Comparison of ENCODE assay signal across 12 mouse cellular contexts in the genomic region with DNA sequence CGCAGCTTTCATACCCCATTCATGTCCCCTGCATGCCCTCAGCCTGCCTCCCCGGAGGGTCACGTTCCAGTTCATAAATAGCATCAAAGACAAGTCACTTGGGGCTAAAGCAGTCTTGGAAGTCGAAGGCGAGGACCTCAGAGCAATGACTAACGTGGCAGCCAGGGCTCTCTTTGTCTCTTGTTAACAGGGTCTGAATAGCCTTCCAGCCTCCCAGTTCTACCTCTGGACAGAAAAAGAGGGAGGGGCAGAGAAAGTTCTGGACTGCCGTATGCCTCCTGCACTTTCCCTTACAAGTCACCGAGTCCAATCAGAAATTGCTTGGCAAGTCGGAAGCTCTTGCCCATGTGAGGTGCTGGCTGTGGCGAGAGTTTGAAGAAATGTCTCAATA. TPM values are rescaled to one million over a fixed set of nuclear protein-coding genes. Genes with fewer than 3 reads are reported as not detected.
A peak's percentile ranks its signal among the peaks of the same experiment; 100 is the strongest.
DNase-seq lines count a peak whose midpoint lies in the region; ATAC-seq and TF ChIP-seq lines count a peak whose summit lies in the region.
"Had no signal": no experiment of that assay in that cellular context is flagged by ENCODE, and none has a peak within 500 bp of the region (broad histone marks: within the 10 kb centered on the region; RNA-seq: fewer than 3 reads in every experiment).

No protein-coding gene starts in this region.

- H3K9ac ChIP-seq in lung, postnatal 0 days (replicated peaks; ENCODE audit: low read depth): no peak overlapping the region
- no peak overlapping the region for H3K9ac ChIP-seq in heart, embryonic 11.5 days (ENCODE audit: low read depth, low read length)

- no peaks in the 10 kb centered on the region for H3K9me3 ChIP-seq in lung, postnatal 0 days (ENCODE audit: low read length)
- H3K9me3 ChIP-seq in heart, embryonic 11.5 days (replicated peaks; ENCODE audit: control insufficient read depth, low read length): no peaks in the 10 kb centered on the region
- H3K9me3 ChIP-seq: G1E had no signal

- DNase-seq in lung, postnatal 0 days (ENCODE audit: low spot score): no peak
- no peak for DNase-seq in lung, postnatal 25 days (ENCODE audit: low spot score)
- peak; percentile 36 to 54 for DNase-seq in kidney, adult 8-10 months
- DNase-seq in retina, embryonic 14.5 days (ENCODE audit: low spot score): peak; percentile 43
- no peak for DNase-seq in c-Kit-positive CD71-positive TER-119-positive erythroid progenitor cells, embryonic 14.5 days (ENCODE audit: low spot score)
- no peak for DNase-seq in right cerebral cortex, postnatal 14 days
- DNase-seq in ovary, adult 18-20 months (ENCODE audit: low spot score): no peak
- DNase-seq: right cerebral cortex, postnatal 4 days; thymus, postnatal 36 days had no signal

- H3K27me3 ChIP-seq in lung, postnatal 0 days (replicated peaks; ENCODE audit: insufficient read depth, low read length): no peaks in the 10 kb centered on the region
- H3K27me3 ChIP-seq in heart, embryonic 11.5 days (ENCODE audit: control insufficient read depth, insufficient read depth, low read length): no peaks in the 10 kb centered on the region

- TF ChIP-seq EP300 in lung, postnatal 0 days (IDR thresholded peaks at IDR 0.05): no peak

- WGBS in lung, postnatal 0 days: 52% methylated on average over 10 of the region's 10 CpGs
- WGBS in heart, embryonic 11.5 days (ENCODE audit: insufficient replicate concordance): 44% methylated on average over 10 of the region's 10 CpGs

- TF ChIP-seq CTCF in lung, postnatal 0 days (IDR thresholded peaks at IDR 0.05): no peak

- H3K27ac ChIP-seq in lung, postnatal 0 days (ENCODE audit: low read length): no peak overlapping the region
- H3K27ac ChIP-seq in heart, embryonic 11.5 days (ENCODE audit: low read depth, low read length): peak overlapping the region; percentile 29
- H3K27ac ChIP-seq: macrophage had no signal

- H3K36me3 ChIP-seq in lung, postnatal 0 days (ENCODE audit: insufficient read depth, low read length): no peaks in the 10 kb centered on the region
- no peaks in the 10 kb centered on the region for H3K36me3 ChIP-seq in heart, embryonic 11.5 days (ENCODE audit: control insufficient read depth, insufficient read depth, low read length)
- H3K36me3 ChIP-seq: G1E had no signal

- H3K4me2 ChIP-seq in lung, postnatal 0 days (replicated peaks; ENCODE audit: low read depth, low read length): 0 out of 2 replicates have a peak overlapping the region, but pooled peaks have one; percentile 3
- peak overlapping the region; percentile 45 for H3K4me2 ChIP-seq in heart, embryonic 11.5 days

- no peak; the same call in 1 of the 2 replicates for ATAC-seq in lung, postnatal 0 days
- no peak for ATAC-seq in heart, embryonic 11.5 days (replicated peaks; ENCODE audit: insufficient number of reproducible peaks, low FRiP score, low TSS enrichment)

- H3K4me3 ChIP-seq in lung, postnatal 0 days (ENCODE audit: low read depth, low read length): no peak overlapping the region
- no peak overlapping the region for H3K4me3 ChIP-seq in heart, embryonic 11.5 days (ENCODE audit: low read depth, low read length)

- H3K4me1 ChIP-seq in lung, postnatal 0 days (ENCODE audit: insufficient read depth, low read depth, low read length): no peaks in the 10 kb centered on the region
- peaks cover 13% of the 10 kb centered on the region for H3K4me1 ChIP-seq in heart, embryonic 11.5 days (ENCODE audit: control insufficient read depth, insufficient read depth, low read length)

RNA-seq across cellular contexts. Expression of a gene that starts 47.4 kb away (rescaled TPM):
- 50.3 and 53.9 TPM in 2 replicates for polyA plus RNA-seq in lung, postnatal 0 days (2015; fragmentation: Nextera tagmentation; extraction: Ambion mirVana)
- 134 and 147 TPM in 2 replicates for polyA plus RNA-seq in heart, embryonic 11.5 days (2014; fragmentation: Nextera tagmentation; extraction: Ambion mirVana)

Comparison
In these comparisons a context has a peak if more than half of its experiments do, and no peak if none do; other contexts are left out.
1. DNase-seq: peak in kidney, adult 8-10 months (2 of 2) and retina, embryonic 14.5 days (single experiment); none in lung, postnatal 0 days (single experiment), lung, postnatal 25 days (single experiment), c-Kit-positive CD71-positive TER-119-positive erythroid progenitor cells, embryonic 14.5 days (single experiment), right cerebral cortex, postnatal 14 days (single experiment) and ovary, adult 18-20 months (single experiment).